Comparison of ENCODE assay signal across 1 mouse cellular context in the genomic region with DNA sequence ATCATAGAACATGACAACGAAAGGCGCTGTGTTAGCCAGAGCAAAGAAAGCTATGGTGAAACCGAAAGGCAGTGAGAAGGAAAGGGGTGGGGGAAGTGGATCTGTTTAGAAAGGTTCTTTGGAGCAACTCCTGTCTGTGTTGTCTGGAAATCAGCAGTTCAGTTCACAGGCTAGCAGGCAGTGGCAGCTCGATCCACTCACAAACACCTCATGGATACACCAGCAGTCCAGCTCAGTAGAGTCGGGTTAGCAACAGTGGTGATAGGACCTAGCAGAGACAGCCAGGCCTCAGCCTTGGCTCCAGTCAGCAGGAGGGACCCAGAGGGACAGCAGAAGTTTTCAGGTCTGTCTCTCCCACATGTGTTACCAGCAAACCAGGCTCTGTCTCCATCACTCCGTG. TPM values are rescaled to one million over a fixed set of nuclear protein-coding genes. Genes with fewer than 3 reads are reported as not detected.
"Had no signal": no experiment of that assay in that cellular context is flagged by ENCODE, and none has a peak within 500 bp of the region (broad histone marks: within the 10 kb centered on the region; RNA-seq: fewer than 3 reads in every experiment).

No protein-coding gene starts in this region.

RNA-seq across cellular contexts. Expression of gene Wasf3, which starts 16.2 kb away (rescaled TPM):
- polyA plus RNA-seq: macrophage had no signal
